Mouse (Mus musculus): Measurements from ENCODE around the gene Chn2. TPM values are rescaled to one million over a fixed set of nuclear protein-coding genes. Genes with fewer than 3 reads are reported as not detected.

The Chn2 gene
- polyA plus RNA-seq, 1 experiment = 22.8 TPM

- no peak for DNase-seq
- TF ChIP-seq CTCF (conservative IDR thresholded peaks at IDR 0.05; ENCODE audit: insufficient read depth, insufficient read length, low read depth, low read length) (no peak), POLR2A (IDR thresholded peaks at IDR 0.05; ENCODE audit: low read depth, low read length) (no peak)
- Histone ChIP-seq H3K36me3 (ENCODE audit: control insufficient read depth, insufficient read depth, low read length) (no peaks in the 10 kb centered on the region), H3K27me3 (replicated peaks; ENCODE audit: control insufficient read depth, insufficient read depth, low read length) (no peaks in the 10 kb centered on the region), H3K4me3 (ENCODE audit: insufficient read depth, low read depth, low read length) (no peak overlapping the region), H3K4me1 (ENCODE audit: control insufficient read depth, insufficient read depth, low read length) (peaks cover 8% of the 10 kb centered on the region), H3K27ac (ENCODE audit: insufficient read depth, low read depth, low read length) (no peak overlapping the region)
- 60% methylated on average over 6 of the region's 6 CpGs for WGBS
Observed at GRCm38 (mm10) chr6:54273379-54273730, 234.0 kb downstream of the Chn2 start.

- no peak overlapping the region for H3K4me3 ChIP-seq (ENCODE audit: insufficient read depth, low read depth, low read length)
- WGBS = 75% methylated on average over 4 of the region's 4 CpGs
- no peak for DNase-seq
- no peaks in the 10 kb centered on the region for H3K27me3 ChIP-seq (replicated peaks; ENCODE audit: control insufficient read depth, insufficient read depth, low read length)
- H3K36me3 ChIP-seq (ENCODE audit: control insufficient read depth, insufficient read depth, low read length) = no peaks in the 10 kb centered on the region
- peaks cover 8% of the 10 kb centered on the region for H3K4me1 ChIP-seq (ENCODE audit: control insufficient read depth, insufficient read depth, low read length)
- H3K27ac ChIP-seq (ENCODE audit: insufficient read depth, low read depth, low read length) = no peak overlapping the region
- no peak for TF ChIP-seq CTCF (conservative IDR thresholded peaks at IDR 0.05; ENCODE audit: insufficient read depth, insufficient read length, low read depth, low read length)
Observed at GRCm38 (mm10) chr6:54277234-54277633, 237.9 kb downstream of the Chn2 start.

GRCm38 (mm10) chr6:54277828-54278227 is 238.5 kb downstream of the Chn2 start:
- Histone ChIP-seq H3K27ac (ENCODE audit: insufficient read depth, low read depth, low read length) (no peak overlapping the region), H3K4me1 (ENCODE audit: control insufficient read depth, insufficient read depth, low read length) (peaks cover 8% of the 10 kb centered on the region)

GRCm38 (mm10) chr6:54278613-54279012 is 239.3 kb downstream of the Chn2 start:
- no peaks in the 10 kb centered on the region for H3K27me3 ChIP-seq (replicated peaks; ENCODE audit: control insufficient read depth, insufficient read depth, low read length)
- no peak for DNase-seq
- H3K27ac ChIP-seq (ENCODE audit: insufficient read depth, low read depth, low read length) = no peak overlapping the region; the same call in 1 of the 2 replicates
- TF ChIP-seq CTCF (conservative IDR thresholded peaks at IDR 0.05; ENCODE audit: insufficient read depth, insufficient read length, low read depth, low read length) = no peak
- no peak for TF ChIP-seq POLR2A (IDR thresholded peaks at IDR 0.05; ENCODE audit: low read depth, low read length)
- peaks cover 8% of the 10 kb centered on the region for H3K4me1 ChIP-seq (ENCODE audit: control insufficient read depth, insufficient read depth, low read length)
- whole genome bisulfite sequencing = 67% methylated on average over 2 of the region's 2 CpGs
- no peaks in the 10 kb centered on the region for H3K36me3 ChIP-seq (ENCODE audit: control insufficient read depth, insufficient read depth, low read length)
- H3K4me3 ChIP-seq (ENCODE audit: insufficient read depth, low read depth, low read length) = no peak overlapping the region

More at GRCm38 (mm10) chr6:54277828-54278227, 238.5 kb downstream of the Chn2 start:
- TF ChIP-seq CTCF (conservative IDR thresholded peaks at IDR 0.05; ENCODE audit: insufficient read depth, insufficient read length, low read depth, low read length) (no peak), POLR2A (IDR thresholded peaks at IDR 0.05; ENCODE audit: low read depth, low read length) (no peak)
- Histone ChIP-seq H3K4me3 (ENCODE audit: insufficient read depth, low read depth, low read length) (no peak overlapping the region), H3K27me3 (replicated peaks; ENCODE audit: control insufficient read depth, insufficient read depth, low read length) (no peaks in the 10 kb centered on the region), H3K36me3 (ENCODE audit: control insufficient read depth, insufficient read depth, low read length) (no peaks in the 10 kb centered on the region)
- DNase-seq = no peak
- 63% methylated on average over 5 of the region's 5 CpGs for WGBS

GRCm38 (mm10) chr6:54279391-54279790 is 240.0 kb downstream of the Chn2 start:
- H3K27me3 ChIP-seq (replicated peaks; ENCODE audit: control insufficient read depth, insufficient read depth, low read length) = no peaks in the 10 kb centered on the region
- peak overlapping the region; percentile 13; the same call in 1 of the 2 replicates for H3K27ac ChIP-seq (ENCODE audit: insufficient read depth, low read depth, low read length)
- peaks cover 8% of the 10 kb centered on the region for H3K4me1 ChIP-seq (ENCODE audit: control insufficient read depth, insufficient read depth, low read length)
- TF ChIP-seq POLR2A (IDR thresholded peaks at IDR 0.05; ENCODE audit: low read depth, low read length) (no peak), CTCF (conservative IDR thresholded peaks at IDR 0.05; ENCODE audit: insufficient read depth, insufficient read length, low read depth, low read length) (no peak)
- H3K36me3 ChIP-seq (ENCODE audit: control insufficient read depth, insufficient read depth, low read length) = no peaks in the 10 kb centered on the region
- peak; percentile 53 for DNase-seq
- H3K4me3 ChIP-seq (ENCODE audit: insufficient read depth, low read depth, low read length) = no peak overlapping the region
- 49% methylated on average over 11 of the region's 11 CpGs for WGBS

GRCm38 (mm10) chr6:54280248-54280647 is 240.9 kb downstream of the Chn2 start:
- WGBS = 92% methylated on average over 6 of the region's 6 CpGs
- Histone ChIP-seq H3K36me3 (ENCODE audit: control insufficient read depth, insufficient read depth, low read length) (no peaks in the 10 kb centered on the region), H3K4me3 (ENCODE audit: insufficient read depth, low read depth, low read length) (no peak overlapping the region), H3K27ac (ENCODE audit: insufficient read depth, low read depth, low read length) (no peak overlapping the region), H3K27me3 (replicated peaks; ENCODE audit: control insufficient read depth, insufficient read depth, low read length) (no peaks in the 10 kb centered on the region), H3K4me1 (ENCODE audit: control insufficient read depth, insufficient read depth, low read length) (peaks cover 8% of the 10 kb centered on the region)
- TF ChIP-seq CTCF (conservative IDR thresholded peaks at IDR 0.05; ENCODE audit: insufficient read depth, insufficient read length, low read depth, low read length) (no peak), POLR2A (IDR thresholded peaks at IDR 0.05; ENCODE audit: low read depth, low read length) (no peak)
- no peak for DNase-seq

GRCm38 (mm10) chr6:54283299-54283698 is 243.9 kb downstream of the Chn2 start:
- no peaks in the 10 kb centered on the region; the same call in none of the 2 replicates for H3K4me1 ChIP-seq (ENCODE audit: control insufficient read depth, insufficient read depth, low read length)

More at GRCm38 (mm10) chr6:54283299-54283698, 243.9 kb downstream of the Chn2 start:
- 87% methylated on average over 1 of the region's 1 CpGs for WGBS
- Histone ChIP-seq H3K27me3 (replicated peaks; ENCODE audit: control insufficient read depth, insufficient read depth, low read length) (no peaks in the 10 kb centered on the region), H3K4me3 (ENCODE audit: insufficient read depth, low read depth, low read length) (no peak overlapping the region), H3K27ac (ENCODE audit: insufficient read depth, low read depth, low read length) (no peak overlapping the region), H3K36me3 (ENCODE audit: control insufficient read depth, insufficient read depth, low read length) (no peaks in the 10 kb centered on the region)
- TF ChIP-seq CTCF (conservative IDR thresholded peaks at IDR 0.05; ENCODE audit: insufficient read depth, insufficient read length, low read depth, low read length) (no peak), POLR2A (IDR thresholded peaks at IDR 0.05; ENCODE audit: low read depth, low read length) (no peak)
- no peak for DNase-seq

Data from kidney, adult 2 months (tissue).